Mouse (Mus musculus) megakaryocyte, embryonic 14.5 days (primary cell): ENCODE data around the gene Wdfy3.

ENCODE experiments used
- FLI1 ChIP-seq: IDR thresholded peaks from 2 replicates; pipeline ENCODE4 v1.6.1; 2012; ENCODE audit warnings: low read length, inconsistent platforms, mixed read lengths
- GATA1 ChIP-seq: IDR thresholded peaks from 3 replicates; pipeline ENCODE4 v1.6.1; 2012; ENCODE audit warnings: mixed read lengths, low read length, inconsistent platforms, borderline replicate concordance

GRCm38 (mm10) chr5:101801891-101802290 lies 267.8 kb downstream of the Wdfy3 start:
- TF ChIP-seq GATA1, result no peak
- no peak for TF ChIP-seq FLI1
